Mouse (Mus musculus) hematopoietic stem cell, adult 5-6 weeks (primary cell): ENCODE results near the gene Man2a2. TPM values are rescaled to one million over a fixed set of nuclear protein-coding genes. Genes with fewer than 3 reads are reported as not detected.

Experiments
- ATAC-seq, 2 experiments: fragments of 125-278 bp in 1 of 2; replicated peaks in 1 of 2; 2 replicates each; pipeline ENCODE4 v1.8.0; 2016 to 2017; ENCODE audit warnings: inconsistent platforms in 2 of 2, mild to moderate bottlenecking in 2 of 2, moderate number of reproducible peaks in 2 of 2, low read depth in 1 of 2, moderate TSS enrichment in 1 of 2; ENCODE audit not compliant: low FRiP score in 2 of 2, poor library complexity in 2 of 2, severe bottlenecking in 2 of 2, insufficient read depth in 1 of 2, low TSS enrichment in 1 of 2
- total RNA-seq: library from RNA; stranded (forward); fragments of 172-1452, 232-1000 nt; gene quantifications from 2 replicates; pipeline ENCODE4 v1.2.3, GENCODE M21; 2017

Man2a2 gene
- total RNA-seq, 1 experiment from 2014 or later = 61.0 TPM

- ATAC-seq = peak; percentile 96 to 99
Measured at GRCm38 (mm10) chr7:80324043-80324815, 46.9 kb downstream of the Man2a2 start, which contains the start of gene Rccd1. Rccd1 (minus strand) TSS chr7:80324454.

- no peak for ATAC-seq
Measured at GRCm38 (mm10) chr7:80323336-80323735, 47.8 kb downstream of the Man2a2 start.

- ATAC-seq = no peak
Measured at GRCm38 (mm10) chr7:80319846-80320496, 51.2 kb downstream of the Man2a2 start.

- no peak for ATAC-seq
Measured at GRCm38 (mm10) chr7:80318670-80319069, 52.5 kb downstream of the Man2a2 start.

- no peak for ATAC-seq
Measured at GRCm38 (mm10) chr7:80317439-80318115, 53.6 kb downstream of the Man2a2 start.

- no peak for ATAC-seq
Measured at GRCm38 (mm10) chr7:80315733-80316132, 55.4 kb downstream of the Man2a2 start.

GRCm38 (mm10) chr7:80310771-80311170, 60.4 kb downstream of the Man2a2 start:
- ATAC-seq = no peak

GRCm38 (mm10) chr7:80307766-80308165, 63.4 kb downstream of the Man2a2 start:
- no peak for ATAC-seq

- no peak for ATAC-seq
Measured at GRCm38 (mm10) chr7:80301522-80301921, 69.7 kb downstream of the Man2a2 start.

- no peak; a peak in 1 of 4 replicates for ATAC-seq
Measured at GRCm38 (mm10) chr7:80299568-80299967, 71.6 kb downstream of the Man2a2 start.

Other genes with a start within 250 kb of the Man2a2 start
- 9.2 and 11.4 TPM in 2 replicates for gene Sema4b, start 184.5 kb downstream of the Man2a2 start, total RNA-seq
- gene Cib1, start 138.6 kb downstream of the Man2a2 start, total RNA-seq = 28.0 and 29.3 TPM in 2 replicates
- 3.0 and 3.1 TPM in 2 replicates for gene Gdpgp1, start 138.5 kb downstream of the Man2a2 start, total RNA-seq
- 0.81 TPM in 1 of 2 replicates, not detected in the other for gene Ttll13, start 125.0 kb downstream of the Man2a2 start, total RNA-seq
- 30.3 and 36.3 TPM in 2 replicates for gene Ngrn, start 110.2 kb downstream of the Man2a2 start, total RNA-seq
- gene Vps33b, start 101.7 kb downstream of the Man2a2 start, total RNA-seq = 27.2 and 36.7 TPM in 2 replicates
- 145 and 166 TPM in 2 replicates for gene Prc1, start 76.9 kb downstream of the Man2a2 start, total RNA-seq
- 11.0 and 23.2 TPM in 2 replicates for gene Rccd1, start 46.9 kb downstream of the Man2a2 start, total RNA-seq
- 14.4 and 24.5 TPM in 2 replicates for gene Unc45a, start 30.4 kb downstream of the Man2a2 start, total RNA-seq
- gene Hddc3, start 28.3 kb downstream of the Man2a2 start, total RNA-seq = 23.5 and 29.5 TPM in 2 replicates
- gene Fes, start 16.6 kb upstream of the Man2a2 start, total RNA-seq = 52.5 and 84.0 TPM in 2 replicates
- 11.7 and 14.1 TPM in 2 replicates for gene Furin, start 34.1 kb upstream of the Man2a2 start, total RNA-seq
- gene Blm, start 163.7 kb upstream of the Man2a2 start, total RNA-seq = 37.0 and 37.3 TPM in 2 replicates